Mouse (Mus musculus): ENCODE measurements around the gene Prss54.
"Not testable (repeated sequence)": the region's sequence is repeated elsewhere in the genome, so short reads cannot be mapped to it uniquely, and the experiment has no call there.

The Prss54 gene

GRCm38 (mm10) chr8:95576240-95576639 is at the start of gene Prss54:
TSS of gene Prss54 (minus strand) at chr8:95576340.
- DNase-seq (ENCODE audit: low spot score), result no peak

DNA sequence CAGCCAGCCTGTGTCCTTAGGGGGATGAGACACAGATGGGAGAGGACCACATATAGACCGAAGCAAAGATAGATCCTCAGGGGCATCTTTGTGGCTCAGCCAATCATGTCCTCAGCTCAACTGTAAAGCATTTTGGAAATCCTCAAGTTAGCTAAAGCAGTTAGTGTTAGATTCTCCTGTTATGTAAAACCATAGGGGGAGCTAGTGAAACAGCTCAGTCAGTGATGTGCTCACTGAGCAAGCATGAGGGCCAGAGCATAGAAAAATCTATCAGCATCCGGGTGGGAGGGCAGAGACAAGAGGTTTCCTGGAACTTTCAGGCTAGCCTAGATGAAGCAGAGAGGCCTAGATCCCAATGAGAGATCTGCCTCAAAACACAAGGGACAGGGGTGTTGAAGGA is 48.7 kb upstream of the Prss54 start:
- no peak for DNase-seq (ENCODE audit: low spot score)

GRCm38 (mm10) chr8:95620046-95620445 is 43.9 kb upstream of the Prss54 start:
- DNase-seq (ENCODE audit: low spot score), result no peak

GRCm38 (mm10) chr8:95616383-95616782 is 40.2 kb upstream of the Prss54 start:
- no peak for DNase-seq (ENCODE audit: low spot score)

GRCm38 (mm10) chr8:95611769-95612168 is 35.6 kb upstream of the Prss54 start:
- no peak for DNase-seq (ENCODE audit: low spot score)

- no peak for DNase-seq (ENCODE audit: low spot score)
These were observed 34.6 kb upstream of the Prss54 start for GRCm38 (mm10) chr8:95610749-95611148.

DNA sequence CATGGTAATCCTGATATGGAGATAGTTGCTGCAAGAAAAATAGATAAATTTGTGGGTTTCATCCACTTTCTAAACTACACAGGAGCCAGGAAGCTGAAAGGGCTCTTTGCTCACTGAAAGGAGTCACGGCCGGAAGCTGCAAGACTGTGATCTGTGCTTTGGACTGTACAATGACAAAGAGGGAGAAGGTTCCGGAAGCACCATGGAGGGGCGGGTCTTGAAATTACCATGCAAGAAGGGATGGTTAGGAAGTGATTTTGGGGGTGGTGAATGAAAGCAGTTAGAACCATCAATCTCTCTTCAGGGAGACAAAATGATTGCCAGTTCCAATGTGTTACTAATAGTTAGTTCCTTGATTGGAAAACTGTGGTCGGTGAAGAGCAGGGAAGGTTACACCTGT is 33.3 kb upstream of the Prss54 start:
- DNase-seq (ENCODE audit: low spot score), result no peak

- DNase-seq (ENCODE audit: low spot score), result no peak
These were observed 31.1 kb upstream of the Prss54 start for GRCm38 (mm10) chr8:95607210-95607609.

GRCm38 (mm10) chr8:95606509-95606908 is 30.4 kb upstream of the Prss54 start:
- not testable (repeated sequence) for DNase-seq (ENCODE audit: low spot score)

- DNase-seq (ENCODE audit: low spot score), result no peak
These were observed 26.0 kb upstream of the Prss54 start for GRCm38 (mm10) chr8:95602168-95602567.

DNA sequence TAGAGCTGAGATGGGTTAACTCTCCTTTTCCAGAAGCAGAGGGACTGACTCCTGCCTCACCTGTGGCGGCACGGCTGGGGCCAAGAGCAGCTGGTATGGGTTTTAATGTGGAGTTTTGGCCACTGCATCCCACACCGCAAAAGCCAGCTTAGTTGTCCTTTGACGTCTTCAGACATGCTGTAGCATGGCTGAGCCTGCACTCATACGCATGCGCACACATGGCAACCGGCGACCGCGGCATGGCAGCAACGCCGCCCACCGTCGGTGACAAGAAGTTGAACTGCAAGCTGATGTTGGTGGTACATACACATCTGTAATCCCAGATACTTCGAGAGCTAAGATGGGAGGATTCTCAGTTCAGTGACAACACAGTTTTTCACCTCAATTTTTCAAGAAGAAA is 25.2 kb upstream of the Prss54 start:
- no peak for DNase-seq (ENCODE audit: low spot score)

DNA sequence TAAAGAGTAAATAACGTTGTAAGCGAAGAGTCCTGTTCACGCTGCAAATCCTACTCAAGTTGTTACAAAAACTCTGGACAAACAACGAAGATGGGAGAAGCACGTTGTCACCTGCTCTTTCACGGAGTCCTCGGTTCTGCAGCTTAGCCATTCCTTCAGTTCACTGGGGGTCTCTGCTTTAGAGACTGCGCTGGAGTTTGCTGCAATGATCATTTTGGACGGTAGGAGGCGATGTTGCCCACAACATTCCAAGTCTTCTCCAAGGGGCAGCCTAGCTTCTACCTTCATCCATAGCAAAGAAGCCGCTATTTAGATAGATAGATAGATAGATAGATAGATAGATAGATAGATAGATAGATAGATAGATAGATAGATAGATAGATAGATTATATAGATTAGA is 23.7 kb upstream of the Prss54 start:
- DNase-seq (ENCODE audit: low spot score), result no peak

- no peak for DNase-seq (ENCODE audit: low spot score)
These were observed 20.7 kb upstream of the Prss54 start for GRCm38 (mm10) chr8:95596841-95597241.

DNA sequence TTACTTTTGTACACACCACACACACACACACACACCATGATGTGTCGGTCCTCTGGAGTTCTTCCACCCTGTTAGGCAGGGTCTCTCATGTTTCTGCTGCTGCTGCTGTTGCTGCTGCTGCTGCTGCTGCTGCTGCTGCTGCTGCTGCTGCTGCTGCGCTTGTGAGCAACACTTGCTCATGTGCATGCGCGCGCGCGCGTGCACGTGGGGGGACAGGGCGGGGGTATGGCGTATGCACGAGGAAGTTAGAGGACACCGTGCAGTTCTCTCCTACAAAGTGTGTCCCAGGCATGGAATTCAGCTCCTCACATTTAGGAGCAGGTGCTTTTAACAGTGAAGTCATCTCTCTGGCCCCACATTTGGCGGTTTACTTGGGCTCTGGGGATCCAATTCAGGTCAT is 19.0 kb upstream of the Prss54 start:
- DNase-seq (ENCODE audit: low spot score), result no peak

- no peak for DNase-seq (ENCODE audit: low spot score)
These were observed 17.6 kb upstream of the Prss54 start for GRCm38 (mm10) chr8:95593439-95594393.

DNA sequence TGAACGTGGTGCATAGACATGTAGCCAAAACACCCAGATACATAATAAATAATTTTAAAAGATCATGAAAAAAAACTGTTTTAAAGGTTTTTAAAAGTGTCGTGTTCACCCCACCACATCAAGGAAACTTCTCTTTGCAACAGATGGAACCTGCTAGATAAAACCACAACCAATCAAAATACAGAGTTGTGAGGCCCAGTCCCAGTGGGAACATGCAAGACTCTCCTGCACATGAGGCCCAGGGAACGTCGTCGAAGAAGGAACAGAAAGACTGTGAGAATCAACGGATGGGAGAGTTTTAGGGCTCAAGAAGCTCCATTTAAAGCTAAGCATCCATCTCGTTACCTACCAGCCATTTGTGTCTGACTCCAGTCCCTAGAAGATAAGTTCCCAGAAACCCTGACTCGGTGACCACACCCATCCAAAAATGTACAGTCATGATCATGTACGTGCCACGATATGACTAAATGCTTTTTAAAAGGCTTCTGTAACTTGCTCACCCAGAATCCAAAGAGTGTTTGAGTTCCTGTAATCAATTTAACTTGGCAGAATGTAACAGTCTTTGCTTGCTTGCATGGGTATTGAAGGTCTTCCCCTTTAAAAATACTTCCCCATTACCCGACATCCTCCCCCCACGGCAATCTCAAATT is 16.1 kb upstream of the Prss54 start:
- DNase-seq (ENCODE audit: low spot score), result no peak

DNA sequence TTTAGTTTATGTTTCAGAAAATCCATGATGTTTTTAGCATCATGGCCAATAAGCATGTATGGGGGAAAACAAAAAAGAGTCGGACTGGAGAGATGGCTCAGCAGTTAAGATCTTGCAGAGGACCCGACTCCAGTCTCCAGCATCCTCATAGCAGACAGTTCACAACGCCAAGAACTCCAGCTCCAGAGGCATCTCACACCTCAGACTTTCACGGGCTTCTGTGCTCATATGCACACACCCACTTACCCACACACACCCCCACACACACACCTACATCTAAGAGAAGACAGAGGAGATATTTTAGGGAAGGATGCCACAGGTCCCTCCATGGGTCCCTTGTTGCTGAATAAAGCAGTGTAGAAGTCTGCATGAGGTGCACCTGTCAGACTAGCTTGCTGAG is 14.4 kb upstream of the Prss54 start:
- DNase-seq (ENCODE audit: low spot score), result no peak

- no peak for DNase-seq (ENCODE audit: low spot score)
These were observed 13.1 kb upstream of the Prss54 start for GRCm38 (mm10) chr8:95589282-95589681.

DNA sequence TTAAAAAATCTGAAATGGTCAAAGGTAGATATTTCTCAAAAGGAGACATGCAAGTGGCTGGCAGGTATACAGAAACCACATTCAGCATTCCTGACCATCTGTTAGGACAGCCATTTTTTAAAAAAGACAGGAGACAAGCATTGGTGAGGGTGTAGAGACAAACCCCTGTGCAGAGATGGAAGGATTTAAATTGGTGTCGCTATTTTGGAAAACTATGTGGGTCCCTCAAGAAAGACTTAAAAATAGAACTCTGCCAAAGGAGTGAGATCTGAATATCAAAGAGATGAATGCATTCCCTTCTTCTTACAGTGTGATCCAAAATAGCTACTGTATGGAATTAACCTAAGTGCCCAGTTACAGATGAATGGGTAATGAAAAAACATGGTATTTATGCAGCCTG is 11.2 kb upstream of the Prss54 start:
- DNase-seq (ENCODE audit: low spot score), result no peak

DNA sequence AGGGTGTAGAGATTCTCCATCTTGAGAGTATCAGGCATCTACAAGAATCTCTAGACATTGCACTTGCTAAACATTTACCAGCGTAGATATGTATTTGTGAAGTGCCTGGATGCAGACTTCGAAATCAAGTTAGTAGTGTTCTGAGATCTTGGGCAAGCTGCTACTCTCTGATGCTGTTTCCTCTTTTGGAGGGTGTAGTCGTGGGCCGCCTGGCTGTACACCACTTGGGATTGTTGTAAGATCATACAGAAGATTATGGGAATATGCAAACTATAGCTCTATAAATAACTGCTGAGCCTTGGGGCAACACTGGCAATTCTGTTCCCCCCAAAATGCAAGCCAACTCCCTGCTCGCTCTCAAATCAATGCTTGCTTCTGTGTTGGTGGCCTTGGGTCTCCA is 3.0 kb downstream of the Prss54 start:
- DNase-seq (ENCODE audit: low spot score), result no peak

DNA sequence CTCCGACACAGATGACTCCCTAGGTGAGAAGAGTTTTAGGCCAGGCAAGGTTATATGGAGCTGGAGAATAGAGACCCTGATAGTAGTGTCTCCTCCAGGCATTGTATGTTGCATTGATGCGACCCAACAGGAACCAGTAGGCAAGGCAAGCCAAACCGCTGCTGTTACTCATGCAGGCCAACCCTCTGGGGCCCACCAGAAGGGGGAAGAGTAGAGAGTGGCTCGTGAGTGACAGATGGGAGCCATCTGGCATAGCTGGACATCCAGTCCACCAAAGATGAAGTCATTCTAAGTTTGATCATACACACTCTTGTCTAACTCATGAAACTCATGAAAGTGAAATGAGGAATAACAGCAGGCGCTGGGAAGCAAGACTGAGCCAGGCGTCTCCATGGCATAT is 9.3 kb downstream of the Prss54 start:
- DNase-seq (ENCODE audit: low spot score), result no peak

DNA sequence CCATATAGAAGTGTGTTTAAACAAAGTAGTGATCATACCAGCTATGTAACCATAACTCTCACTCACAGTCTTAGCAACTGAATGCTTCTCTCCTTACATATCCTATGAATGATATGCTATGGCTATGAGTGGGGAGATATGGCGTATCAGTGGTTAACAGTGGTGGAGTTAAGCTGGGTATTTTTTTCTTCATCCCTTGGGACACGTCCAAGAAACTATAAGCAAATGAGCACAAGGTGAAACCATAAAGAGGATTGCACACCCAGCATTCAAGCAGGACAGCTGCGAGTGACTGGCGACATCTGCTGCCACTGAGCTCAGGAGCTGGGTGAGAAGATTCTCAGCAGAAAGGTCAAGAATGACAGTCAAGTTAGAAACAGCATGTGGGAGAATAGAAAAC is 9.9 kb downstream of the Prss54 start:
- DNase-seq (ENCODE audit: low spot score), result peak; percentile 10

- no peak for DNase-seq (ENCODE audit: low spot score)
These were observed 20.2 kb downstream of the Prss54 start for GRCm38 (mm10) chr8:95555963-95556362.

Data from adipocyte (in vitro differentiated cells).